Mouse (Mus musculus) left cerebral cortex, postnatal 10 days (tissue): ENCODE results near the gene Krt7. TPM values are rescaled to one million over a fixed set of nuclear protein-coding genes. Genes with fewer than 3 reads are reported as not detected.

Source experiments
- DNase-seq, 2 experiments: peaks; one replicate each; pipeline ENCODE4 v3.0.0; 2021 to 2022; ENCODE audit warnings: low spot score in 2 of 2, mixed read lengths in 1 of 2; ENCODE audit errors: extremely low spot score in 1 of 2
- intact Hi-C: fragments of 180-260 bp; cut with DNase I; formaldehyde crosslinking; loops from one replicate; pipeline ENCODE4 v1.15.1; 2025
- total RNA-seq, 2 experiments: library from RNA; stranded (reverse); gene quantifications; 2 replicates each; pipeline ENCODE4 v1.2.3; 2021

Gene Krt7
- total RNA-seq = not detected

DNA sequence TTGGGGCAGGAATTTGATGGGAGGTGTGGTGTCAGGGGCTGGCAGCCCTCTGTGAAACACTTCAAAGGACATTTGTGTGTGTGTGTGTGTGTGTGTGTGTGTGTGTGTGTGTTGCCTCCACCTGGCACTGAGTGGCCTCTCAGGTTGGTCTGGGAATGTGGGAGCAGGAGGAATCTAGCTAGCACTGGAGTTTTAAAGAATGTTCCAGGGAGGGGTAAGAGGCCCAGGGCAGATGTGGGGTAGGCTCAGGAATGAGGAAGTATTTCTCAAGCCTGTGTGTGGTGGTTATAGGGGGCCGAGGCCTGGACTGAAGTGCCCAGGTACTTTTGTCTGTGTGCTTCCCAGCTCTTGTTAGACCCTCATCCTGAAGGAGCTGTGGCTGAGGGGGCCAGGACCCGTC is at the start of gene Krt7:
Krt7 (plus strand) TSS at position 269 of the 400 bp plus-strand sequence.
- intact Hi-C loops = no loop called here
- no peak for DNase-seq

DNA sequence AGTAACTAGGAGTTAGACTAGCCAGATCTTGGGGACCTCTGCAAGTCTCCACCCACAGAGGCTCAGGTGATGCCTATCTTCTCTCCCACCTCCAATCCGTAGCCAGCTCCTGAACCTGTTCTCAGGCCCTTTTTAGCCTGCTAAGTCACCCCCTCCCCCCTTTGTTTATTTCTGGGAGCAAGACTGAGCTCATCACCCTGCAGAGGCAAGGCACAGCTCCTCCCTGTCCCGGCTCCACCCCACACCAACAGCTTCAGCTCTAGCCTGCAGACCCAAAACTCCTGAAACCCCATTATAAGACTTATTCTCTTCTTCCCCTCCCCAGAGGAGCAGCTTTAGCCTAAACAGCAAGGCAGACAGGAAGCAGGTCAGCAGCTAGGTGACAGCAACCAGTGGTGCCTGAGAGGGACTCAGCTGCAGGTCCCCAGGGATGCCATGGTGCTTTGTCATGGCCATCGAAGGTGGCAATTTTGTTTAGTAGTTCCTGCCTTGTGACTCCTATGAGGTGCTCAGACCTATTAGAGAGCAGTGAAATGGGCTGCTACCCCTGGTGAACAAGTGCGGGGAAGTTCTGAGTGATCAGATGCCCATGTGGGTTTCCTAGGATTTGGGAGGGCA is 48.3 kb upstream of the Krt7 start:
- no peak for DNase-seq
- intact Hi-C loops = no loop called here

DNA sequence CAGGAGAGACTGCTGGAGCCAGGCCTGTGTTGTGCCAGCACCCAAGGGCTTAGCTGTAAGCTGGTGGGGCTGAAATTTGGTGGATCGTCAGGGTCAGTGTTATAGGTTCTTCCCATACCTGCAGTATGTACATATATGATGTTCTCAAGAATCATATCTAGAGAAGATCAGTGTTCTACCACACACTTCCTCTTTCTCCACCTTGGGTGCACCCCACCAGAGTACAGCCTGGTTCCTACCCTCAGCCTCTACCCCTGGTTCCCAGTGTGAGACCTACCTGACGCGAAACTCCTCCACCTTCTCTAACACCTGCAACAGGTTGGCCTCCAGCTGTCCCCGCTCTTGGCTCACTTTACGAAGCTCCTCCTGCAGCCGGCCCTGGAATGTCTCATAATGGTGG is 46.9 kb upstream of the Krt7 start:
- intact Hi-C loops = no loop called here

DNA sequence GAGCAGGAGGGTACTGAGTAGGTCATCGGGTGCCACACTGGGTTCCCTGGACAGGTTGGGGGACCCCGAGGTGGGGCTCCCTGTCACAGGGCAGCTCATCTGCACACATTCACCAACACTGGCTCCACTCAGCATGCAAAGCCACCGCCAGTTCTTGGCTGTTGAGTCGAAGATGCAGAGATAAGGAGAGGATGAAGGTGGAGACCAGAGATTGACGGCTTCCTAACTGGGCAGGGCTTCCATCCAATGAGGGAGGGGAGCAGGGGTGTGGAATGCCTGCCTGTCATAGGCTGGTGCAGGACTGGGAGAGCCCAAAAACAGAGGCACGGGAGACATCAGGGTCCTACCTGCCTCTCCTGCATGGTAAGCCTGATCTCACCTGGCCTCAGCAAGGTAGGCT is 46.4 kb upstream of the Krt7 start:
- no peak for DNase-seq
- intact Hi-C loops = no loop called here

More for the DNA sequence above, 46.9 kb upstream of the Krt7 start:
- DNase-seq = no peak

DNA sequence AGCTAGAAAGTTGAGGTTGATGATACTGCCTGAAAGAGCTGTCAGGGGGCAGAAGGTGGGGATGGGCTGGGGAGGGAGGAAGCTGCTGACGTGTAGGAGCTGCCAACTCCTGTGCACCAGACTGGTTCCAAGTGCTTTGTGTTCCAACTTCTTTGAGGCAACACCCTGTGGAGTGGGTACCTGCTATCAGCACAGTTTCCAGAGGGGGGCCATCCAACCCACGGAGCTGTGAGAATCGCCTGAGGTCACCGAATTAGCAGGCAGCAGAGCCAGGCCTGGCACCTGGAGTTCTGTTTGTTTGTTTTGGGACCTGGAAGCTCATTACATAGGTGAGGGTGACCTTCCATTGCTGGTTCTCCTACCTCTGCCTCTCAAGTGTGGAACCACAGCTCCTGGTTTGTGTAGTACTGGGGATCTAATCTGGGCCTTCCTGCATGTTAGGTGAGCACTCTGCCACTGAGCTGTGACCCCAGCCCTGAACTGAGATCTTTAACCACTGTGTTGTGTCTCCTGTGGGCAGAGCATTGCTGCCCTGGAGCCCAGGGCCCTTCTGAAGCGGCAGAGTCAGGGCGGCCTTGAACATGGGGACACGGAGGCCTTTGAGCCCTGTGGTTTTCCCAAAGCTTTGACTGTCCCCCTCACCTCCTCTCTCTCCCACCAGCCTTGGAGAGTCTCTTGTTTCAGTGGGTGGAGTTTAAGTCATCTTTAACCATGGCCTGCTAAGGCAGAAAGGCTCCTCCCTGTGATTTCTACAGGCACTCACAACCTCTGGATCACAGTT is 45.8 kb upstream of the Krt7 start:
- intact Hi-C loops = no loop called here

DNA sequence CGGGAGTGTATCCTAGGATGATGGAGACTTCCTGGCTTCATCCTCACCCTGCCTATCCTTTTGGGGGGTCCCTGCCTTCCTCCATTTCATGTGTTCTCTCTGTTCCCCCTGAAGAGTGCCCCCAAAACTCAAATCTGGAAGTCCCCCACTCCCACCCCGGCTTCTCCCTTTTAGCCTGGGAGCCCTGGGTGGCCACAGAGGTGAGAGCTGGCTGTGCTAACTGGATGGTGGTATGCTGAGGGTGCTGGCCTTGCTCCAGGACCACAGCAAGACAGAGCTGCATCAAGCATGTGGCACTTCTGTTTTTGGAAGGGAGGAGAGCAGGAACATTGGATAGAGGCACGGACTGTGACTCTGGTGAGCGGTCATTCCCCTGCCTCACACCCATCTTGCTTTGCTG is 45.1 kb upstream of the Krt7 start:
- intact Hi-C loops = no loop called here
- DNase-seq = no peak

More for the DNA sequence above, 45.8 kb upstream of the Krt7 start:
- no peak for DNase-seq

DNA sequence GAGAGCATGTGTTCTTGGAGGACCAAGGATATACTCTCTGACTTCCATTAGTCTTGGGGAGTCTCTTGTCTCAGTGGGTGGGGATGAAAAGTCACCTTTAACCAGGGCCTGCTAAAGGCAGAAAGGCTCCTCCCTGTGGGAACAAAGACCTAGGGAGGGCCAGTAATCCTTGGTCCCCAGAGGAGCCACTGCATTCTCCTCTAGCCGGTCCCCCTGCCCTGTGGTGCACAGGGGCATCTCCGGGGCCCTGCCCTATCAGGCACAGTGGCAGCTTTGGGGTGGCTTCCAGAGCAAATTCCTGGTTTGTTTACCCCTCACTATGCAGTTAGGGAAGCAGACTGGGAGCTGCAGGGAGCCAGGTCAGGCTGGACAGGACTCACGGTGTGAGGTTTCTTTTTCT is 44.4 kb upstream of the Krt7 start:
- intact Hi-C loops = no loop called here
- DNase-seq = no peak

DNA sequence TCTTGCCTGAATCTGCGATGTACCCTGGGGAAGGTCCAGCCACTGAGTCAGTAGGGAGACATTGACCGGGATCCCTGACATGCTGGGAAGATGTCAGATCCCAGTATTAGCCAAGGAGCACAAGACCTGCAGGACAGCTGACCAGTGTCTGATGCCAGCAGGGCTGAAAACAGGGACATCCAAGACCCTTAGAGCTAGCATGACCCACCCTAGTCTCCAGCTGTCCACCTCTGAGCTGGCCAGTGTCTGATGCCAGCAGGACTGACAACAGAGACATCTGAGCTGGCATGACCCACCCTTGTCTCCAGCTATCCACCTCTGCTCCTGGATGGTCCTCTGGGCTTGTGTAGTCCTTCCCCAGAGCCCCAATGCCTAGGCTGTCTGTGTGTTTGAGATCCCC is 43.9 kb upstream of the Krt7 start:
- intact Hi-C loops = no loop called here
- DNase-seq = no peak

DNA sequence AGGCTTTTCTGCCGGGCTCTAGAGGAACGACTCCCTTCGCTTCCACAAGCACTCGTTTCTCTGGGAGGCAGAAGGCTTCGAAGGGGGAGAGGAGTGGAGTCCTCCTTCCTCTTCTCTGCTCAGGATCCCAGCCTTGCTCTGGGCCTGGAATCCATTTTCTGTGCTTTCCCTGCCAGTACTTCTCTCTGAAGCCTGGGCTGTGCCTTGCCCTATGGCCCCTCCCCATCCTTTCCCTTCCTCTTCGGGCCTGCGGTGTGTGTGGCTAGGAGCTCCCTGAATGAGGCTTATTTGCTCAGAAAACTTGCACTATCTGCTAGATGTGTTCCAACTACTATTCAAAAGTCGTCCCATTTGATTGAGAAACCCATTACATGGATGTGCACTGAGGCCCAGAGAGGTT is 43.3 kb upstream of the Krt7 start:
- no peak for DNase-seq
- intact Hi-C loops = no loop called here

DNA sequence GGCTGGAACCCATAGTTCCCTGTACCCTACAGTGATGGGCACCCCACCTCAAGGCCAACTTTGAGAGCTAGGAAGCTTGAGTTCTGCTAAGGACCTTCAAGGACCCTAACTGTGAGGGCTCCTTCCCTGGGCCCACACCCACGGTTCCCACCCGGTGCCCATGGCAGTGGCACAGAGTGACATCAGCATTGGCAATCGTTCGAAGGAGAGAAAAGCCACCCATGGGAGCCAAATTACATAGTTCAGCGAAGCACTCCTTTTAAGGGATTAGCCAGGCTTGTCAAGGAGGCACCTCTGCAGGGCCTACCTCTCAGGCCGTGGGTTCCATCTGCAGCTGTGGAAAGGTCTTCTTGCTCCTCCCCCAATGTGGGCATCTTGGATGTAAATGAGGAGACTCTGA is 42.8 kb upstream of the Krt7 start:
- intact Hi-C loops = no loop called here

DNA sequence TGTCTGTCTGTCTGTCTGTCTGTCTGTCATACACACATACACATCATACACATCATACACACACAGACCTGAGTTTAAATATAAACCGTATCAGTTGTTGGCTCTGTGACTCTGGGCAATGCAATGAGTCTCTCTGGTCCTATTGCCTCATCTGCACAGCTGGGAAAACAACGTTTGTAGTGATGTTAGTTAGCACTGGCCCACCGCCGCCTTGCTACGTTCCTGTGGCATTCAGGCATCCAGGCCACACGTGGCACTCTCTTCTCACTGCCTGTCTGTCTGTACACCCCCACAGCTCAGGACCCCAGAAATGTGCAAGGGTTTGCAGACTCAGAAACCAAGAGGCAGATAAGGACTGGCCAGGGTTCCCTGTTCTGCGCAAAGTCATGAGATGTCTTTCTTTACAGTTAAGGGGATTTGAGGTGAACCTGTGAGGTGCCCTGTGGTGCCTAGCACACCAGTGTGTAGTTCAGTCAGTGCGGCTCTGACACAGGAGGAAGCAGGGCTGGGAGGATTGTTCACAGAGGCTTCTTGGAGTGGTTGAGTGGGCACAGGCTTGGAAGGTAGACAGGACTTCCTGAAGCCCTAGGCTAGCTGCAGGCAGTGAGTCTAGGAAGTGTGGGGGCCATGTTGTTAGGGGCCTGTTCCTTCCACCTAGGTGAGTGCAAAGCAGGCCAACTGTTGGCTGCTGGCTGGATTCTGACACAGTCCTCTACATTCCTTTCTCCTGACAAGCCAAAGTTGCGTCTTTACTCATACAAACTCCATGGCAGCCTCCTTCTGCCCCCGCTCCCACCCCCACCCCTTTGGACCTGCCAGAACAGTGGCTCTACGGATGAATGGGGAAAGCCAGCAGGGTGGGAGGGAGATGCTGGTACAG is 42.1 kb upstream of the Krt7 start:
- intact Hi-C loops = no loop called here
- no peak for DNase-seq

More for the DNA sequence above, 42.8 kb upstream of the Krt7 start:
- DNase-seq = no peak

DNA sequence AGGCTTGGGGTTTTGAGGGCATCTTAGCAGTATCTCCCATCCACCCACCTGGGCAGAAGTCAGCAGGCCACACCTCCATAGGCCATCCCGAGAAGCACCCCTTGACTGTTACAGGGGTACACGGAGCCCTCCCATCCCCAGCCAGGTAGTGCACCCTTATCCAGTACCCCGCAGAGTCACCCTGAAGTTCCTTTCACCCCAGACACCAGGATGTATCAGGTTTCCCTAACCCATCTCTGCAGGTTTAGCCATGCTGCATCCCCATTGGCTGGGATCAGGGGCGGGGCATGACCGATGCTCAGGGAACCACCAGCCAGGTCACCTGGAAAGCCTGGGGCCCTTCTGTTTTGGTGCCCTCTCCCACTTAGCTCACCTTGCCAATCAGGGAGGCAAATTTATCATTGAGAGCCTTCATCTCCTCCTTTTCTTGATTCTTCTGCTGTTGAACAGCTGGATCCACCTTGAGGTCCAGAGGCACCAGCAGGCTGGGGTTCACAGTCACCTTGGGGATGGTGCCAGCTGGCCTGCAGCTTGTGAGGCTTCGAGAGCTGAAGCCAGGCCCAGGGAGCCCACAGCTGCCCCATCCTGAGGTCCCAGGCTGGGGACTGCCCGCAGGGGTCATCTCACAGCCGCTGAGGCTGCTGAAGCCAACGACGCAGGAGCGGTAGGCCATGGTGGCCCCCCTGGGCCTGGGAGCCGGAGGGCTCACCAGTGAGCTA is 41.3 kb upstream of the Krt7 start:
- intact Hi-C loops = no loop called here
- no peak for DNase-seq

DNA sequence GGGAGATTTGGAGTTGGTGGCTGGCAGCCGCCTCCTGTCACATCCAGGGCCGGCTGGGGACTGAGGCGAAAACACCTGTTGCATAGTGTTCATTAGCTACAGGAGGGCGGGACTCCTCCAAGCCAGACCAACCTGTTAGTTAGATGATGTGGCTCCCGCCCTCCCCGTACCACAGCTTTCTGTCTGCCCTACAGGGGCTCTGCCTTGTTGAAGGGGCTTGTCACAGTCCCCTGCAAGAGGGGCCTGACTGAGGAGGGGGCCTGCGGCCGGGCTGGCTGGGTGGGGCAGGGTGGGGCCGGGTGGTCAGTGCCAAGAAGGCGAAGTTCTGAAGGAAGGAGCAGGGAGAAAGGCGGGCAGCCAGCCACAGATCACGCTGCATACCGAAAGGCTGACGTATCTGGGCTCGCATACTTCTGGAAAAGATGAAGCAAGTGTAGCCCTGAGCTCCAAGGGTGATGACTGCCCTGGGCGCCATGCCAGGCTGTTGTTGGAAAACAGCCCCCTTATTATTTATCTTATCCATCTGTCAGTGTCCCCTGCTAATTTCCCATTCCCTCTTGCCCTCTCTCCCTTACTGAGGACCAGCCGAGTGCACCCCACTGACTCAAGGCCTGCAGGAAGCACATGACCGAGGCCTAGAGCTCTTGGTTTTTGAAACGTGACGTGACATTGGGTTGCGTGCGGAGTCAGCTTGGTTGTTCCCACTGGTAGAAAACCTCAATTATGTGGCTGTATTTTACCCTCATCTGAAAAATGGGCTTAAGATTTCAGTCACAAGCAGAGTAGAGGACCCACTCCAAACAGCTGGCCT is 40.5 kb upstream of the Krt7 start, which contains the start of gene Krt80:
Krt80 (minus strand) TSS at position 62 of the 811 bp plus-strand sequence.
- intact Hi-C loops = no loop called here
- DNase-seq = peak in 1 of 2 experiments; percentile 83

DNA sequence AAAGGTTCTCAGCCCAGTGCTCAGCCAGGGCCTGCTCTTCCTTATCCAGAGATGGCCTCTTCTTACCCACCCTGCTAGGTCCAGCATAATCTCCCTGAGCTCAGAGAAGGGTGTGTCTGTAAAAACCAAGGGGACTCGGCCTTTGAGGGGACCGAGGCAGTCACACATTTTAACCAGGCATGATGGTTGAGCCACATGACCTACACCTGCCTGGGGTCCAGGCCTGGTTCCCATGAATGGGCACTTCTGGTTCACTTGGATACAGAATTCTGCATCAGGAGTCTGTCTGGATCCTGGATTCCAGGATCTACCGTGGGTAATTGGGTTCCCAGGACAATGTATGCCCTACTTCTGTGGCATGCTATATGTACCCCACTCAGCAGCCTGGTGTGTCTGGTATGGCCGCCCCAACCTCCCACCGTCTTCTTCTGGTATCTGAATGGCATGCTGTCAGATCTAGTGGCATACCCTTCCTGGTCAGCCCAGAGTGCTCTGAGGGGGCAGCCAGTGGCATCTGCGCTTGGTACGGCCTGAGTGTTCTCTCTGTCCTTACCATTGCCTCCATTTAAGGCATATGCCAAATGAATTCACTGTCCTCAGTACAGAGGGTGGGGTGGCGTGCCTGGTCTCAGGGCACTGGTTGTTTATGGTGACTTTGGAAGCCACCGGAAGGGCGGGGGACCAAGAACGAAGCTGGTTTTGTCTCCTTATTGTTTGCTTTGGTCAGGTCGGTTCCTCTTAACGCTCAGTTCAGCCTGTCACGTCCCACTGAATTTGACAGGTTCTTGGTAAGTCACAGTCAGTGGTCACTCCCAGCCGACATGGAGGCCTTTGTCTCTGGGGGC is 39.5 kb upstream of the Krt7 start:
- intact Hi-C loops = no loop called here
- no peak for DNase-seq

DNA sequence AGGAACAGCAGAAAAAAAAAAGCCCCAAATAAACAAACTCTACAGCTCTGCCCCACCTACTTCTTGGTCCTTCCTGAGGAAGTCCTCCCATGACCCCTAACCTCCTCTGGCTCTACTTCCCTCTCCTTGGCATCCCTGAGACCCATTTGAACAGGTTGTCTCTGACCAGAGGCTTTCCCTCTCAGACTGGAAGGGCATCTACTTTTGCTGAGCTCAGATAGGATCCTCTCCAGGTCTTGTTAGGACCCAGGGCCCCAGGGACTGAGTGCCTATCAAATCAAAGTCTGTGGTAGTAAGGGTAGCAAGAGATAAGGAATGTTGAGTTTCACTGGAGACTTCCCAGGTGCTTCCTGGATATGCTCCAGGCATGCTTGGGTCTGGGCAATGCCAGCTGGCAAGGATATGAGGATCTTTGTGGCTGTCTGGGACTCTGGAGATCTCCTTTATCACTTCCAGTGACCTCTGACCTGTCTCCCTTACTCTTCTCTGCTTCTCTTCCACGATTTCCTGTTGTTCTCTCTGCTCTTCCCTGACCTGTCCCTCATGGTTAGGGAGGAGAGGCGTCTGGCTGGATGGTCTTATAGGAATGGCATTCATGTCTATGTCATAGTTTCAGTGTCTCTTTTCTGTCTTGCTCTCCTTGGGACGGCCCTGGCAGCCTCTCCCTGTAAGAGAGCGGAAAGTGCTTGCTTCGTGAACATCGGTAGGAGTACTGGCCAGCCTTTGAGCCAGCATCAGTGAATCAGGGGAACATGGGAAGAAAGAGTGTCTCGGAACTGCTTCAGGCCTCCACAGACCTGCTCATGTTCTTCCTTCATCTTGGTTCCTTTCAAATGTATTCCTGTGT is 38.5 kb upstream of the Krt7 start:
- DNase-seq = no peak

DNA sequence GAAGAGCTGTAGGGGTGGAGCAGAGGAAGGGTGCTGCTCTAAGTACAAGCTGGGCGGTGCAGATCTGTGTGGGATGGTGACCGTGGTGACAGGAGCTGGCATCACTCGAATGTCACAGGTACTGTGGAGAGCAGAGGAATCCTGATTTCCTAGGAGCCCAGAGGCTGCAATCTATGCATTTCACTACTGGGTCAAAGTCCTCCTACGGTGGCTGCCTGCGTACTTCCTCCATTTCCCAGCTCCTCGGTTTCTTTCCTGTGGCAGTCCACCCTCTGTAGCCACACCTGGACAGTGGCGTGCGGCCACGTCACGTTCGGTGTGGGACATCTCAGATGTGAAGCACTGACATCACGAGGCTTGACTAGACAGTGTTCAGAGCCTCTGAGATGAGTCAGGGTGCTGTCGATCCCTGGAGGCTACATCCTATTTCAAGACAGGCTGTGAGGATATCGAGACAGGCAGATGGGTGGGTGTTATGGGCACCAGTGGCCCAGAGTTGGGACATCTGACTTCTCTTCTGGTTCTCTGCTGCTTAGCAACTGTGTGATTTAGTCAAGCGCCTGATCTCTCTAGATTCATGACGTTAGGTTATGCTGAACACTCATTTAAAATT is 37.5 kb upstream of the Krt7 start:
- intact Hi-C loops = no loop called here
- no peak for DNase-seq

More for the DNA sequence above, 38.5 kb upstream of the Krt7 start:
- intact Hi-C loops = no loop called here
